Mouse (Mus musculus): ENCODE data around the gene S1pr2.

The S1pr2 gene

DNA sequence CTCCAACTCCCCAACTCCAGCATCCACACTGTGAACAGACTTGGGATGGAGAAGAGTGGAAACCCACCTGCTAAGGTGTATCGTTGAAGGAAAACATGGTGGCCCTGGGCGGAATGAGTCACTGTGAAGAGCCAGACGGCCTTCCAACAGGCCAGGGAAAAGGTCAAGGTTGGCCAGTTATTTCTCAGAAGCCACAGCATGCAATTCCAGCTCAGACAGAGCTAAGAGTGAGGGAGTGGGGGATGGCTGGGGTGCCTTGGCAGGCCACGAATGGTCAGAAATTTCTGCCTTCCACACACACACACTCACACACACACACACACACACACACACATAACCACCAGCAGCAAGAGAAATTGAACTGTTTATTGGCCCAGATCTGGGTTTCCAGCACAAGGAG lies 11.0 kb downstream of the S1pr2 start:
- no peak for DNase-seq

DNA sequence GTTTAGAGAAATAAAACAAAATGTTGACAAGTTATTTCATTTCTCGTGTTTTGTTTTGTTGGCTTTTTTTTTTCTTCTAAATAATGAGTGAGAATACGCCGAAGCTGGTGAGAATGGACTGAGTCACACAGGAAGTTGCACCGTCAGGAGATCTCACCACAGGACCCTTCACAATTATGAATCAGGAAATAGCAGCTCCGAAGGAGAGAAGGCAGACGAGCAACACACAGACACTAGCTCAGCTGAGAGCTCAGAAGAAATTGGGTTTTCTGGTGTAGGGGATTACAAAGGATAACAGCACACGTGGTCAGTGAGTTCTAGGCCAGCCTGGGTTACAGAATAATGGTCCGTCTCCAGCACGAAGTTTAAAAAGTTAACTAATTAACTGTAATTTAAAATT lies 15.0 kb downstream of the S1pr2 start:
- DNase-seq = no peak

DNA sequence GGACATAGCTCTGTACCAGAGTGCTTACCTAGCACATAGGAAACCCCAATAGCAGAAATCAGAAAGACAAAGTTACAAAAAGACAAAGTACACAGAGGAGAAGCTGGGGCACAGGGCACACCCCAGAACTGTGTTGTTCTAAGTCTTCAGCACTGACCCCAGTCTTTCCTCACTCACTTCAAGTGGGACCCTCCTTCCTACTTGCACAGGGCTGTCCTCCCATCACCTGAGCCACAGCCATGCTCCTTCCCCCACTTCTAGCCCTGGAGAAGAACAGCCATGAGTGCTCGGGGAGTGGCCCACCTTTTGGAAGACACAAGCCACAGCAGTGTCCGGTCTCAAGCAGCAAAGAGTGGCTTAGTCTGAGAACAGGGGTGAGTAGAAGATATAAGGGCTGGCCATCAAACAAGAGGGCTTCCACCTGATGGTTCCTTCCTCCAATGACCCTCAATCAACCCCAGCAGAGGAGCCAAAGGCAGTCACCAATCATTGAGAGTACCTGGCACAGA lies 17.1 kb downstream of the S1pr2 start, which contains the start of gene Dnmt1:
Gene Dnmt1, minus strand, starts transcription at position 459 of the 509 bp plus-strand sequence.
- DNase-seq = no peak

DNA sequence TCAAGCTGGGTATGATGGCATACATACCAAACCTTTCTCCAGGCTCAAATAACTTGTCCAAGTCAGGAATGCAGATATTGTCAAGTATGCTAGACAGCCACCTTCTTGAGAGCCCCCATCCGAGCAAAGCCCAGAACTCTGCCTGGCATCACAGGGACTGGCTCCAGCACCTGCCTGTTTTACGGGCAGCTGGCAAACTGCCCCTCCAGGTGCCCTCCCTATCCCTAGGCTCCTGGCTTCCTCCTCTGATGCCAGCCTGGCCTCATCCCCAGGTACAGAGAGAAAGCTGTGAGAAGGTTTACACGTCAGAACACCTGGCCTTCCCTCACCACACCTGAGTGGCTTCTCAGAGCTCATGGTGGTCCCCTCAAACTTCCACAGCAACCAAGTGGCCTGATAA lies 19.6 kb downstream of the S1pr2 start:
- peak; percentile 39 for DNase-seq

DNA sequence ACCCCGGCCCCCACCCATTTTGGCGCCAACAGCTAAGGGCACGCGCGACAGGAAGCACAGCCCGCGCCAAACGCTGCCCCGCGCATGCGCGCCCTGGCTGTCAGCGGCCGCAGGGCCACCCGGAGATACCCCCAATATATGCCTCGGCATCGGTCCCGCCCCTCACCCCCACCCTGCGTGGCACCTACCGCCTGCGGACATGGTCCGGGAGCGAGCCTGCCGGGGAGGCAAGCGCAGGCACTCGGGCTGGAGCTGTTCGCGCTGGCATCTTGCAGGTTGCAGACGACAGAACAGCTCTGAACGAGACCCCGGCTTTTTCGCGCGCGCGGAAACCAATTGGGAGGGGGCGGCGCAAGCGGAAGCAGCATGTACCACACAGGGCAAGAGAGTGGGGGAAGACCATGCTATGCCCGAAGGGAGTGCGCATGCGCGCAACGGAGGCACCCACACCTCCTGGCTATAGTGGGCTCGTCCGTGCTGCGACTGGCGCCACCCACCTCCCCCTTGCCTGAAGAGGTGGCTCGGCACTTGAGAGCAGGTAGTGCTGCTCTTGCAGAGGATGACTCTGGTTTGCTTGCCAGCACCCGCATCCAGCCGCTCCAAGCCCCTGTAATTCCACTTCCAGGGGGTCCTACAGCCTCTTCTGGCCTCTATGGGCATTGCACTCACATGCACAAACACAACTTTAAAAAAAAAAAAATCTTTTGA lies 23.9 kb downstream of the S1pr2 start:
- DNase-seq = peak; percentile 97

DNA sequence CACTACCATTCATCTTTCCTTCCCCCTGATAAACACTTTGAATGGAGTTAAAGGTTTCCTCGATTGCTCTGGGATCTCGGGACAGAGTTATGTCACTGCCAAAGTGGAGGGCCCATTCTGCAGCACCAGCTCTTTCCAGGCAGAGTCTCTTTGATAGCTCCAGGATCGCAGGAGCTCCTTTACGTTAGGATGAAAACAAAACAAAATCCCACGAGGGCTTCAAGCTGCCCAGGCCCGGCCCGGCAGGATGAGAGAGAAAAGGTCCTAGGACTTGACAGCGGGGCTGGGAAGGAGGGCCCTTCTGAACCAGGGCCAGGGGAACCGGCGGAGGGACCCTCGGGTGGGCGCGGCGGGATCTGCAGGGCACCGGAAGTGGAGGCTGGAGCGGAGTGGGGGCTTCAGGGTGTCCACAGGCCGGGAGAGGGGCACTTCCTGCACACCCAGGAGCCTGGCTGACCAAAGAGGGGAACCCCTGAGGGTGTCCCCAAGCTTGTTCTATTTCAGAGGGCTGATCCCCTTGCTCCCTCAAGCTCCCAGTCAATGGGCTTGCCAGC lies 24.5 kb downstream of the S1pr2 start:
- DNase-seq = no peak

DNA sequence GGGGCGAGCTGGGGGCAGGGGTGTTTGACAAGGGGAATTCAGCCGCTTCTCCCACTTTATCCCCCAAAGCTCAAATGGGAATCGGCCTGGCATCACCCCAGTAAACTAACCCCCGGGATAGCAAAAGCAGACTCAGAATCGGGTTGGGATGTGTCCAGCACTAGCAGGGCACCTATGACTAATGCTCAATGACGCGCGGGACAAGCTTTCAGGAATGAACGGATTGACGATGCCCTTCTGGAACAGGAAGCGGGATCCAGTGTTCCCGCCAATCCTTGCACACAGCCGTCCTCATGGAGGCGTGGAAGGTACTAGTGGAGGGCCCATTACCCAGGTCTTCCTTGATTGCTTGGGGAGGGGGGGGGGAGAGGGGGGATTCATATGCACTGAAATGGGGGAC lies 25.1 kb downstream of the S1pr2 start:
- peak; percentile 52 for DNase-seq

DNA sequence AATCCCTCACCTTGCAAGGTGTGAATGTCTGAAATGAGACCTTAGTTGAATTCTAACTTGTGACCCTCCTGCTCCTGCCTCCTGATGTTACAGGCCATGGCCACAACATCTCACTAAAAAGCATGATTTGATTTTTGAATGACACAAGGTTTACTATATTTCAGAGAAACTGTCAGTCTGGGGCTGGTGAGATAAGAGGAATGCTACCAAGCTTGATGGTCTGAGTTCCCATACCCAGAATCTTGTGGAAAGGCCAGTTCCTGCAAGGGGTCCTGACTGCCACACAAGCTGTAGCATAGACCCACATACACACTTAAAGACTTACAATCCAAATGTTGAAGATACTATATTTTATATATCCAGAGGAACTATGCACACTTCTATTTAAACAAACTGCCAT lies 26.2 kb downstream of the S1pr2 start:
- DNase-seq = no peak

DNA sequence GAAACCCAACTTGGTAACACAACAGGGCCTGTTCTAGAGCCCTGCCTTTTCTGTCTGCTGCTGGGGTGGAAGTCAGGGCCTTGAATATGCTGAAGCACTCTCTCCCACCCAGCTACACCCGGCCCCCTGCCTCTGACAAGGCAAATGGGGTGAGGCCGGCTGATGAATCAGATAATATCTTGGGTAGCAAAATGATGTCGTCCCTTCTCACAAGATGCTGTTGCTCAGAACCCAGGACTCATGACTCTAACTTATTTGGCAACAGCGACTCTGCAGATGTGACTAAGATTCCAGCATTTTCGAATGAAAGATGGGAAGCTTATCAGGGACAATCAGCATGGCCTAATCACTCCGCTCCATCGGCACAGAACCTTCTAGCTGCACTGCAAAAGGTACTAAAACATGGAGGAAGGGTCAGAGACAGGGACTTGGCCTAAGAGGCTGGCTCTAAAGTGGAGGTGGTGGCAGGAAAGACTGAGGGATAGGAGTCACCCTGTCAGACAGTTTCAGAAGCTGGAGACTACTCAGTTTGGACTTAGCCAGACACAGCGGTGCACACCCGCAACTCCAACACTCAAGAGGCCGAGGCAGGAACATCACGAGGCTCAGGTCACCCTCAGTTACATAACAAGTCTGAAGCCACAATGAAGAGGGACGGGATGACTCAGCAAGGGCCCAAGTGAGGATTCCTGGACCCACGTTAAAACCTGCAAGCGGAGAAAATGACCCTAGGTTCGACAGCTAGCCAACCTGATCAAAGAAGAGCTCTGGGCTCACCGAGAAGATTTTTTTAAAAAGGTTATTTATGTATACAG lies 30.3 kb downstream of the S1pr2 start:
- peak; percentile 47 for DNase-seq

DNA sequence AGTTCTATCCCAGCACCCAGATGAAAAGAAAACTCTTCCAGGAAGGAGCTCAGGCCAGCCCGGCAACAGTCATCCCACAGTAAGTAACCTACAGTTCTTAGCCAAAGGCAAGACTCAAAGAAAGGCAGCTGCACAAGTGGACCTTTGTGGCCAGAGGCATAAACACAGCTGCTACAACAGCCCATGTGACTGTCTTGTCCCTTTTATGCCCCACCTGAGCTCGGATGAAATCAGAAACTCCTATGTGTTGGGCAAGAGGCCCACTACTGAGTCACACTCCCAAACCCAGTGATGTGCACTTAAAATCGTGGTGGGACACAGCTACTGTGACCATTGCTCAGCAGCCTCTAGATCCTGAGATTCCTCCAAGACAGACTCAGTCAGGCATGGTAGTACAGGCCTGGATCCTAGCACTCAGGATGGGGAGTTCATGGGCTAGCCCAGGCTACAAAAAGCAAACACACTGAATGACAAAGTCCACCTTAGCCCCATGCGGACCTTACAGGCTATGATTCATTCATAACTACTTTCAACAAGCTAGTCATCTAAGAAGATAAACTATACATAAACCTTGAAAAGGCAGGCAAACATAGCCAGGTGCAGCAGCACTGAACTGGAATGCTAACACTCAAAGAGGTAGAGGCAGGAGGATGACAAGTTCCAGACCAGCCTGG lies 31.7 kb downstream of the S1pr2 start:
- no peak for DNase-seq

DNA sequence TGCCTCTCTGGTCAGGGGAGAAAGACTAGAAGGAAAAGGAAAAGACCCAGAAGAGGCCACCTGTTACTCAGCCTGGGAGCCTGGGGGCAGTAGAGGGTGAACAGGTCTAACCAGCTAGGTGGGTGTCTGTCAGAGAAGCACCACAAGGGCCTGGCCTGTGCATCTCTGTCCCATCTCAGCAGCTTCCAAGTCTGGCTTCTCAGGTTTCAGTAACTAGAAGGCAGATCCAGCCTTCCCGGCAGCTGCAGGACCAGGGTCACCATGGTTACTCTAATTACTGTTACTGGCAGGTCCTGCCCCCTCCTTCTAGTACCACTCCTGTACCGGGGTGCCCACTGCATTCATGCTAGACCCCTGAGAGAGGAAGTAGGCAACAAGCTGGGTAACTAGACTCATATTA lies 32.7 kb downstream of the S1pr2 start:
- no peak for DNase-seq

DNA sequence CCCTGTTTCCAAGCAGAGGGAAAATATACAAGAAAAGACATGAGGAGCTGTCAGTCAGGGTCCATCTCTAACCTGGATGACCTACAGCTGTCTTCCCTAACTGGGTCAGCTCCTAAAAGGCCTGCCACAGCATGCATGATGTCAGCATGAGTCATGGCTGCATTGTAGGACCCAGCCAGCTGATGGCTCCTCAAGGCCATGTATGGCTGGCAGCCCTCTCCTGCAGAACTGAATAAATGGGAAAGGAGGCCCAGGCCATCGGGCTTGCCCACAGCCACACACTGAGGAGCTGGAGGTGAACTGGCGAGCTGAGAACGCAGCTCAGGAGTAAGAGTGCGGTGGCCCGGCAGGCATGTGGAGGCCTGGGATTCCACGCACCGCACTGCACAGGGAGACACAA lies 33.2 kb downstream of the S1pr2 start:
- DNase-seq = no peak

DNA sequence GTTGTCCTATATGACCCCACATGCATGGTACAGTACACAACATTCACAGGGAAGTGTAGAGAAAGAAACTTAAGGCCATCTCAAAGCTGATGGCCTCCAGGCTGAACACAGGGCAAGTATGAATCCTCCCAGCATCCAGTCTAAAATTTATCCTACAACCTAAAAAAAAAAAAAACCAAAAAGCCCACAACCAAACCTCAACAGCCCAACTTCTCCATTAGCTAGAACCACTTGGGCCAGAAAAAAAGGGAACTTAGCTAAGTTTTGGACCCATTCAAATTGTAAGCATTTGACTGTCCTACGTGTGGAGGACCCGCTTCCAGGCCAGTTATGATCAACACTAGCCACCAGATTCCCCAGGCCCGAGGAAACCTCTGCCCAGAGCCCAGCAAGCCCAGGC lies 53.3 kb downstream of the S1pr2 start:
- DNase-seq = no peak

DNA sequence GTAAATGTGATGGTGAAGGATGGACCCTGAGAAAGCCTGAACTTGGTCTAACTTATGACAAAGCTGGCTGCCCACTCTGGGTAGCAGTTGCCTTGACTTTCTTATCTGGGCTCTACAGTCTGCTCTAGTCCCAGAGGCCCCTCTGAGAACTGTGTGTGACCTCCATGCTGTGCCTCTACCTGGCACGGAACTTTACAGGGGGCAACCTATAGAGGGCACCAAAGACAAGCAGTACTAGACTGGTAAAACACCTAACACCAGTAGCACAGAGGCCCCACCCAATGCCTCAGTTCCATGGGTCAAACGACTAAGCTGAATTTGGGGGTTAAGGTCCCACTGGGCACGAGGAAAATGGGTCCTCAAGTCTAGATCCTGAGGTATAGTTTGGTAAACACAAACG lies 60.4 kb downstream of the S1pr2 start:
- peak; percentile 75 for DNase-seq

Data from lung, postnatal 36 days (tissue).